ENCODE assay signal across 8 mouse cellular contexts in genomic region chr13:99093269-99093668, GRCm38 (mm10).
DNase-seq lines count a peak whose midpoint lies in the region; ATAC-seq and TF ChIP-seq lines count a peak whose summit lies in the region.

No protein-coding gene starts in this region.

- no peak overlapping the region for H3K9ac ChIP-seq in embryonic facial prominence, embryonic 14.5 days (ENCODE audit: low read depth, low read length)
- no peak overlapping the region for H3K9ac ChIP-seq in limb, embryonic 14.5 days (ENCODE audit: low read depth, low read length, severe bottlenecking)
- no peak overlapping the region for H3K9ac ChIP-seq in midbrain, postnatal 0 days (replicated peaks; ENCODE audit: low read length, poor library complexity, severe bottlenecking)

- peaks cover 12% of the 10 kb centered on the region; the same call in 1 of the 2 replicates for H3K4me1 ChIP-seq in embryonic facial prominence, embryonic 14.5 days (ENCODE audit: control insufficient read depth, insufficient read depth, low read length)
- peaks cover 12% of the 10 kb centered on the region; the same call in 1 of the 2 replicates for H3K4me1 ChIP-seq in limb, embryonic 14.5 days (ENCODE audit: control insufficient read depth, insufficient read depth, low read length)
- no peaks in the 10 kb centered on the region for H3K4me1 ChIP-seq in midbrain, postnatal 0 days (ENCODE audit: insufficient read depth, low read length)

- WGBS in embryonic facial prominence, embryonic 14.5 days: 8% methylated on average over 9 of the region's 9 CpGs
- 10% methylated on average over 9 of the region's 9 CpGs for WGBS in limb, embryonic 14.5 days
- WGBS in midbrain, postnatal 0 days: 7% methylated on average over 9 of the region's 9 CpGs

- no peak for TF ChIP-seq POLR2A in limb, embryonic 14.5 days (IDR thresholded peaks at IDR 0.05; ENCODE audit: borderline replicate concordance, extremely low read depth, insufficient read depth, insufficient read length)

- peak; percentile 93 for ATAC-seq in embryonic facial prominence, embryonic 14.5 days (ENCODE audit: low read depth)
- peak; percentile 90; the same call in 1 of the 2 replicates for ATAC-seq in limb, embryonic 14.5 days (ENCODE audit: low FRiP score, low read depth)
- peak; percentile 89 for ATAC-seq in midbrain, postnatal 0 days (ENCODE audit: low FRiP score)

- peak; percentile 87 for DNase-seq in 416B (ENCODE audit: low read depth)
- DNase-seq in adrenal gland, postnatal 4 days (ENCODE audit: low spot score in 2 of 2): peak; percentile 24 to 57
- peak; percentile 93 for DNase-seq in embryonic facial prominence, embryonic 14.5 days (ENCODE audit: low spot score)
- DNase-seq in heart, adult 8-10 months (ENCODE audit: low spot score): peak; percentile 64
- peak; percentile 76 to 82 for DNase-seq in kidney, adult 8-10 months
- peak; percentile 85 for DNase-seq in limb, embryonic 14.5 days (ENCODE audit: low spot score)
- peak; percentile 92 for DNase-seq in midbrain, postnatal 0 days (ENCODE audit: low spot score)
- DNase-seq in spleen, postnatal 10 days (ENCODE audit: low spot score in 2 of 2): peak; percentile 59 to 82

- H3K27me3 ChIP-seq in embryonic facial prominence, embryonic 14.5 days (replicated peaks; ENCODE audit: control insufficient read depth, insufficient read depth, low read length): no peaks in the 10 kb centered on the region
- no peaks in the 10 kb centered on the region for H3K27me3 ChIP-seq in limb, embryonic 14.5 days (ENCODE audit: control insufficient read depth, insufficient read depth, low read length)
- H3K27me3 ChIP-seq in midbrain, postnatal 0 days (ENCODE audit: insufficient read depth, low read length): no peaks in the 10 kb centered on the region

- H3K4me3 ChIP-seq in embryonic facial prominence, embryonic 14.5 days (ENCODE audit: low read depth, low read length): no peak overlapping the region
- H3K4me3 ChIP-seq in limb, embryonic 14.5 days (replicated peaks; ENCODE audit: low read length): no peak overlapping the region
- H3K4me3 ChIP-seq in midbrain, postnatal 0 days (ENCODE audit: low read depth, low read length): no peak overlapping the region

- no peaks in the 10 kb centered on the region for H3K9me3 ChIP-seq in embryonic facial prominence, embryonic 14.5 days (ENCODE audit: control insufficient read depth, low read length)
- H3K9me3 ChIP-seq in limb, embryonic 14.5 days (ENCODE audit: control insufficient read depth, low read length): no peaks in the 10 kb centered on the region
- H3K9me3 ChIP-seq in midbrain, postnatal 0 days (ENCODE audit: low read length): no peaks in the 10 kb centered on the region

- H3K36me3 ChIP-seq in embryonic facial prominence, embryonic 14.5 days (ENCODE audit: control insufficient read depth, insufficient read depth, low read length): no peaks in the 10 kb centered on the region
- no peaks in the 10 kb centered on the region for H3K36me3 ChIP-seq in limb, embryonic 14.5 days (ENCODE audit: control insufficient read depth, insufficient read depth, low read length)
- no peaks in the 10 kb centered on the region for H3K36me3 ChIP-seq in midbrain, postnatal 0 days (ENCODE audit: insufficient read depth, low read length)

- H3K27ac ChIP-seq in embryonic facial prominence, embryonic 14.5 days (replicated peaks; ENCODE audit: low read depth, low read length): peak overlapping the region; percentile 52; the same call in 1 of the 2 replicates
- H3K27ac ChIP-seq in limb, embryonic 14.5 days (replicated peaks; ENCODE audit: low read depth, low read length): no peak overlapping the region
- peak overlapping the region; percentile 57; the same call in 1 of the 2 replicates for H3K27ac ChIP-seq in midbrain, postnatal 0 days (ENCODE audit: low read depth, low read length)

- TF ChIP-seq CTCF in midbrain, postnatal 0 days (IDR thresholded peaks at IDR 0.05): peak; percentile 90

- peak overlapping the region; percentile 14; the same call in 1 of the 2 replicates for H3K4me2 ChIP-seq in embryonic facial prominence, embryonic 14.5 days (ENCODE audit: low read depth, low read length)
- no peak overlapping the region for H3K4me2 ChIP-seq in limb, embryonic 14.5 days (replicated peaks; ENCODE audit: low read depth, low read length, severe bottlenecking)
- no peak overlapping the region for H3K4me2 ChIP-seq in midbrain, postnatal 0 days (ENCODE audit: low read depth, low read length, poor library complexity, severe bottlenecking)

Comparison
In these comparisons a context has a peak if more than half of its experiments do, and no peak if none do; other contexts are left out.
1. DNase-seq: peak in every context shown above with its lines; median percentile 93 in embryonic facial prominence, embryonic 14.5 days; 92 in midbrain, postnatal 0 days; 87 in 416B; 85 in limb, embryonic 14.5 days; 79 in kidney, adult 8-10 months; 70 in spleen, postnatal 10 days; 64 in heart, adult 8-10 months; 40 in adrenal gland, postnatal 4 days.